Mouse (Mus musculus) spleen, postnatal 36 days (tissue): Measurements from ENCODE around the gene Sorl1.

Experiments used
- DNase-seq, 2 experiments: peaks; one replicate each; pipeline ENCODE4 v3.0.0; 2022; ENCODE audit warnings: low spot score in 2 of 2, mixed read lengths in 1 of 2

Sorl1 gene

GRCm38 (mm10) chr9:42122441-42122840, 1.7 kb downstream of the Sorl1 start:
- DNase-seq: no peak

- DNase-seq: no peak
Measured at GRCm38 (mm10) chr9:42121631-42122354, 2.3 kb downstream of the Sorl1 start.

GRCm38 (mm10) chr9:42116418-42117056, 7.6 kb downstream of the Sorl1 start:
- no peak for DNase-seq

GRCm38 (mm10) chr9:42115078-42115477, 9.0 kb downstream of the Sorl1 start:
- DNase-seq: no peak

- no peak for DNase-seq
Measured at GRCm38 (mm10) chr9:42113316-42113715, 10.8 kb downstream of the Sorl1 start.

GRCm38 (mm10) chr9:42112691-42113090, 11.4 kb downstream of the Sorl1 start:
- DNase-seq: no peak

- no peak for DNase-seq
Measured at GRCm38 (mm10) chr9:42111256-42111655, 12.8 kb downstream of the Sorl1 start.

- DNase-seq: no peak
Measured at GRCm38 (mm10) chr9:42109837-42110451, 14.2 kb downstream of the Sorl1 start.

GRCm38 (mm10) chr9:42109131-42109530, 15.0 kb downstream of the Sorl1 start:
- DNase-seq: no peak

GRCm38 (mm10) chr9:42108369-42108951, 15.6 kb downstream of the Sorl1 start:
- peak; percentile 80 for DNase-seq

- no peak for DNase-seq
Measured at GRCm38 (mm10) chr9:42107062-42107461, 17.0 kb downstream of the Sorl1 start.

GRCm38 (mm10) chr9:42106305-42106704, 17.8 kb downstream of the Sorl1 start:
- DNase-seq: no peak

GRCm38 (mm10) chr9:42103546-42103945, 20.6 kb downstream of the Sorl1 start:
- no peak for DNase-seq

GRCm38 (mm10) chr9:42102013-42102412, 22.1 kb downstream of the Sorl1 start:
- no peak for DNase-seq

- no peak for DNase-seq
Measured at GRCm38 (mm10) chr9:42101266-42101665, 22.8 kb downstream of the Sorl1 start.

GRCm38 (mm10) chr9:42100618-42101210, 23.4 kb downstream of the Sorl1 start:
- no peak for DNase-seq

- no peak for DNase-seq
Measured at GRCm38 (mm10) chr9:42098474-42099121, 25.5 kb downstream of the Sorl1 start.

- DNase-seq: peak; percentile 49 to 52
Measured at GRCm38 (mm10) chr9:42097731-42098473, 26.2 kb downstream of the Sorl1 start.

- DNase-seq: peak; percentile 78 to 82
Measured at GRCm38 (mm10) chr9:42097006-42097730, 26.9 kb downstream of the Sorl1 start.

GRCm38 (mm10) chr9:42094752-42095151, 29.3 kb downstream of the Sorl1 start:
- DNase-seq: peak in 1 of 2 experiments; percentile 18
